Mouse (Mus musculus): ENCODE data around the gene Hscb. TPM values are rescaled to one million over a fixed set of nuclear protein-coding genes. Genes with fewer than 3 reads are reported as not detected.

Gene Hscb
- polyA plus RNA-seq, 1 experiment = 18.0 TPM

DNA sequence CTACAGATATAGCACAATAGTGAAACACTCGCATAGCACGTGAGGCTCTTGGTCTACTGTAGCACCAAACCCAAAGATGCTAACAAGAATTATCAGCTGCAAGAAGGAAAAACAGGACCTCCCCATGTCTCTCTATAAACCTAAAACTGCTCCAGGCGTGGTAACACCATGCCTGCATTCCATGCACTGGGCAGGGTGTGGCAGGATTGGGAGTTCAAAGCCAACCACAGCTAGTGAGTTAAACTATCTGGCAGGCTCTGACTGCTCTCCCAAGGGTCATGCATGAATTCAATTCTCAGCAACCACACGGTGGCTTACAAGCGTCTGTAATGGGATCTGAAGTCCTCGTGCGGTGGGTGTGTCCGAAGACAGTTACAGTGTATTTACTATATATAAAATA lies 56.4 kb downstream of the Hscb start:
- DNase-seq (ENCODE audit: extremely low spot score in 1 of 2, low spot score in 1 of 2) = no peak

DNA sequence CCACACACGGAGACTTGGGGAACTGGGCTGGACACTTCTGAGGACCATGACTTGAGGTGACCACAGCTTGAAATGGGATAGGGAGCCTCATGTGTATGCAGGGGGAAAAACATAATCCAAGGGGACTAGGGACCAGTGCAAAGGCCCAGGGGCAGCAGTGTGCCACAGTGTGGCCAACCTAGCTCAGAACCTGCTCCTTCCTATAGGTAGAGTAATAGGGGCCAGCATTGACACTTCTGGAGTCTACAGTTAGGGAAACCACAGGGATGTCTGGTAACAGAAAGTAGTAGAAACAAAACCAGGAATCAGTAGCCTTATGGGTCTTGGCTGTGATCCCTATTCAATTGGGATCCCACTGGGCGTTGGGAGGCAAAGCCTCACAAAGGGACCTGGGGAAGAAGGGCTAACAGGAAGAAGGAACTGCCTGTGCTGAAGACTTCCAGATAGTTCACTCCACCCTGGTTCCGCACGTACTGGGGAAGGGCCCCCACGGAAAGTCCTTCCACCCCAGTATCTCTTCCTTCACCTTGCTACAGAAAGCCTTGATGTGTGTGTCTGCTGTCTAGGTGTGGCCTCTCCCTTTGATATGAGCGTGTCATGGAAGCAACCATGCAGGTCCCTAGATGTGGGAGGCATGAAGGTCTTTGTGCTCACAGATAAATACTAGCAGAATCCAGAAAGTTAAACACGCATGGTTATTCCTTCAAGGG lies 57.9 kb downstream of the Hscb start:
- no peak for DNase-seq (ENCODE audit: extremely low spot score in 1 of 2, low spot score in 1 of 2)

DNA sequence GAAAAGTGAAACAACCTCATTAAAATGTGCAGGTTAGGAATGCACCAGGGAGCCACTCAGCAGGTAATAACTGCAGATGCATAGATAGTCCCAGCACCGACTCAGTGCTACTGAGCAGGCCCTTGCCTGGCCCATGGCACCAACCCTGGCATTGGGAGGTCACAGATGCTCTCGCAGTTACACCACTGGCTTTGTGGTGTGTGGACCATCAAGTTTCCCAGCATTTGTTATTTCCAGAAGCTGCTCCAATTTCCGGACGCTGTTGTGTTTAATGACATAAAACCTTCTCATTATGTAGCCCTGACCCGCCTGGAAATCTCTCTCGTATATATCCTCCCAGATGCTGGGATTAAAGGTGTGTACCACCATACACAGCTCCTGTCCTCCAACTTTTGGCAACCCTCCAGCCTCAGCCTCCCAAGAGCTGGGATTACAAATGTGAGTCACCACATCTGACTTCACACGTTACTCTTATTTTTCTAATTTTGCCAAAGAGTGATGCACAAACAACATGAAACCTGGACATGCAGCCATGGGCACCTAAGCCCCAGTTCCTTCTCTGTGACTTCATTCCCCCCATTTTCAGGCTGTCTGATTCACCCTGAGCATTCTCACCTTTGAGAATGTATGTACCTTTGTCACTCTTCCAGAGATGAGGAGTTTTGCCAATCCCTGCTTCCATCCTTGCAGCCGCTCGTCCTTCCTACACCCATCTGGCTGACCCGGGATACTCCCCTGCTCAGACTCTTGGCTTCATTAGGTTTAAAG lies 58.6 kb downstream of the Hscb start:
- peak in 1 of 2 experiments; percentile 51 for DNase-seq (ENCODE audit: extremely low spot score in 1 of 2, low spot score in 1 of 2)

DNA sequence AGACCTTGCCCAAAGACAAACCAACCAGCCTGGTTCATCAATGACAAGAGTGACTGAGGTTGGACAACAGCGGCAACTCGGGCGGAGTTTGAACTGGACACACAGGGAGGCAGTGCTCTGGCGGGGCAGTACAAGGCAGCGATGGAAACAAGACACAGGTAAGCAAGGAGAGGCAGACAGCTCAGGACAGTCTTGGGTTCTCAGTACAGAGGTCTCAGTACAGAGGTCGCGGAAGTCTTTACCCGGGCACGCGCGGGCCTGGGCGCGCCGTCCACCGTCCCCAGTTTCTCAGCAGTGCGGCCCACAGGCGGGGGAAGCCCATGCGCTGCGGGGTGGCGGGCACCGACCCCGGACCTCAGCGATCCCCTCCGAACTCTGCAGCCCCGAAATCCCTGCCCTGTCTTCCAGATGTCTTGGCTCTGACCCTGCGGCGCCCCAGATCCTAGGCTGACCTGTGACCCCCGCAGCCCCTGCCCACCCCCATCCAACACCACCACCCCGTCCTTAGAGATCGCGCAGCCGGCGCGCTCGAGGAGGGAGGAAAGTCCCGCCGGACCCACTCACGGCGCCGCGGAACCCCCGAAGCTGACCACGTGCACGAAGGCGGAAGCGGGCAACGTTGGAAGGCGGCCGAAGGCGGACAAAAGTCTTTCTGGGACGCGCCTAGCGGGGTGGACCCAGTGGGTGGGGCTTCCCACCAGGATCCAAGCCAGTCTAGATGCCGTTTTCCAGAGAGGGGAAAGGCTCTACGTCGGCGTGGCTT lies 59.4 kb downstream of the Hscb start, which contains the start of gene Pus1:
Gene Pus1, minus strand, starts transcription at position 662 of the 763 bp plus-strand sequence.
- DNase-seq (ENCODE audit: extremely low spot score in 1 of 2, low spot score in 1 of 2) = peak; percentile 86 to 97

DNA sequence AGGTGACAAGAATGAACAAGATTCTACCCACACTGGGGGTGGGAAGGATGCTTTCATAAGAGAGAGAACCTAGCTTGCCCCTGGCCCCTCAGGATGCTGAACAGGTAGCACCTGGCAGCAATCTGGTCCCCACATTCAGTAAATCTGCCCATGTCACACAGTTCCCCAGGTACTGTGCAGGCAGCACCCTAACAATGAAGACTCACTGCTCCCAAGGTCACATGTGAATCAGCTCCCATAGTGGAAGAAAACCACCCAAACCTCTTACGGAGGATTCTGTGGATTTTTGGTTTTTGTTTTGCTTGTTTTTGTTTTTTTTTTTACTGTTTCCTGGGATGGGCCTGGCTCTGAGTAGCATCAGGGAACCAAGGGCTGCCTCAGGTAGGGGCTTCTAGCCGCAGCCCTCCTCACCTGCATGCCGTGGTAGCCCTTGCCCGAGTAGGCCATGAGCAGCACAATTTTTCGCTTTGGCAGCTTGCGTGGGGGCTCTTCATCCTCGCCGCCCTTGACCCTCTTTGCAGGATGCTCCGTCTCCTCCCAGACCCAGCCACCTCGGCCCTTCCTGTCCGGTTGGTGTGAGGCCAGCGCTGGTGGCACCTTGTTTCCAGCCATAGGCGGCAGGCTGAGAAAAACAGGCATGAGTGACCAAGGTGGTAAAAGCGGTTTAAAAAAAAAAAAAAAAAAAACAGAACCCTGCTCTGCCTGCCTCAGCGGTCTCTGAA lies 60.1 kb downstream of the Hscb start:
- no peak for DNase-seq (ENCODE audit: extremely low spot score in 1 of 2, low spot score in 1 of 2)

Other genes with a start within 250 kb of the Hscb start
- gene Noc4l, start 186.4 kb downstream of the Hscb start, polyA plus RNA-seq (2012; rRNA removed) = 41.5 and 41.9 TPM in 2 replicates
- gene Ddx51, start 186.3 kb downstream of the Hscb start, polyA plus RNA-seq (2012; rRNA removed) = 17.9 and 23.1 TPM in 2 replicates
- gene Ep400, start 69.1 kb downstream of the Hscb start, polyA plus RNA-seq (2012; rRNA removed) = 31.8 and 37.4 TPM in 2 replicates
- gene Pus1, start 59.1 kb downstream of the Hscb start, polyA plus RNA-seq (2012; rRNA removed) = 20.7 and 21.0 TPM in 2 replicates
- gene Ulk1, start 29.7 kb downstream of the Hscb start, polyA plus RNA-seq (2012; rRNA removed) = 60.3 and 64.3 TPM in 2 replicates
- 1.3 and 1.7 TPM in 2 replicates for gene Chek2, start 202 bp upstream of the Hscb start, polyA plus RNA-seq (2012; rRNA removed)
- gene Ttc28, start 40.0 kb upstream of the Hscb start, polyA plus RNA-seq (2012; rRNA removed) = 6.7 and 7.3 TPM in 2 replicates

Data from frontal cortex, adult 2 months (tissue).